Mouse (Mus musculus) right cerebral cortex, postnatal 4 days (tissue): ENCODE measurements around the gene Foxred2.
A peak's percentile ranks its signal among the peaks of the same experiment; 100 is the strongest.

Experiments
- DNase-seq: peaks from one replicate; pipeline ENCODE4 v3.0.0-alpha.2; 2022

Gene Foxred2

DNA sequence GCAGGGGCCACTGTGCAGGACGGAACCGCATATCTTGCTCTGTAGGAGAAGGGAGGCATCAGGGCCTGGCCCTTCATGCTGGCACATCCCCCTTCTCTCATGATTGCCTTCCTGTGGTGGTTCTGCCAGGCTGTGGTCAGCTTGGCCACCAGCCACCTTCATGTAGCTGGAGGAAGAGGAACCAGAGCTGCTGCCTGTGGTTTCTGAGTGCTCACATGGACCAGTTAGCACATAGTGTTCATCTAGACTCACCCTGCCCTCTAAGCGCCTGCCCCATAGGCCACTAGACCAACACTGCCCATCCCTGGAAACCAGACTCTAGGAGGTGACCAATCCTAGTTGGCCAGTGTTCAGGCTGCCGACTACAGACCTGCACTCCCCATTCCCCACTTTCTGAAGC is 10.8 kb downstream of the Foxred2 start:
- no peak for DNase-seq

DNA sequence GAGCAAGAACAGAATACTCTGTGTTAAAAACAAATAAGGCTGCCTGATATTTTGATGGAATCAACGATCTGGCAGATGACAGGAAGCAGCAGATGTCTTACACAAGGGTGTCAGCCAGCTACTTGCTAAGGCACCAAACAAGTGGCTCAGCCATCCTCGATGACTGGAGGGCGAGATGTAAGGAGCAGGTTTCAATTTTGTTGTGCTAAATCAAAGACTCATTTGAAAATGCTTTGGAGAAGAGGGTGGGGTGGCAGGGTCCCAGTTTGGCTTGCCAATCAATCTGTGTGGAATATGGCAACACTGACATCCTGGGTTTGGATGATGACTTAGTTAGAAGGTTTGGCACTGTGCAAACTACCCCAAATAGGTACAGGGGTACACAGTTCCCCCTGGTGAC is 15.0 kb downstream of the Foxred2 start:
- no peak for DNase-seq

DNA sequence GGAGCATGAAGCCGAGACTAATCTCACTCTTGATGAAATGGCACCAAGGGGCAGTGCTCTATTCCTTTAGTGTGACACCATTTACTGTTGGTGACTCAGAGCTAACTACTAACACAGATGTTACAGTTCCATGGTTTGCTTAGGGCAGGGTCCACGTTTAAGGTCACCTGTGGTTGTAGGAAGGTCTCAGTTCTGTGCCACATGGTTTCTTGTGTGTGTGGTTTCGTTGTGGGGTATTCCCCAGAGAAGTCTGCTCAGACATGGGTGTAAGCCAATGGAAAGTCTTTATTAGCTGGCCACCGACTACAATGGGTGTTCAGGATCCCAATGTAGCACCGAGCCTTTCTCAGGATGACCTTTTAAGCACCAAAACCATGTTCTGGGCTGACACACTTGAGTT is 18.0 kb downstream of the Foxred2 start:
- no peak for DNase-seq

DNA sequence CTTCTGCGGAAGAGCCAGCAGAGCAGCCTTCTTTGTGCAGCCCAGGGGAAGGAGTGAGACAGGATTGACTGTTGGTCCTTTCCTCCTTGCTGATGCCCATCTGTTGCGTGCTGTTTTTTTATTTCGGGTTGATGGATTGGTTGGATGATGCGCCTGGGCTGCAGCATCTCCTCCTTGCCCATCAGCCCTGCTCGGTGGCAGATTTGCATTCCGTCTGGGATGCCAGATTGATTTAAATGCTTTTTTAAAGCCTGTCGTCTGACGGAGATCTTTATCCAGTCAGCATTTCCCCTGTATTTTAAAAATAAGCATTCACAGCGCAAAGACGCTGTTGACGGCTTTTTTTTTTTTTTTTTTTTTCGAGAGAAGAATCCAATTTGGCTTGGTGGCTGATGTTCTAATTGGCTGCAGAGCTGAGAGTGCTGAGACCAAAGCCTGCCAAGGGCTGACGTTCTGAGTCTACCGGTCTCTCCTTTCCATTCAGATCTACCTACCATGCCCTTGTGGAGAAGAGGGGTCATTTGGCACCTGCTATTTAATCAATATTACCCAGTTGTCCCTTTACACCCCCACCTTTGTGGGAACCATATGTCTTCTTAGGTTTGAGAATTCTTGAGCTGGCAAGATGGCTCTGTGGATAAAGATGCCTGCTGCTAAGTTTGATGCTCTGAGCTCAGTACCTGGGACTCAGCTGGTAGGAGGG is 20.7 kb downstream of the Foxred2 start:
- DNase-seq = peak; percentile 41

DNA sequence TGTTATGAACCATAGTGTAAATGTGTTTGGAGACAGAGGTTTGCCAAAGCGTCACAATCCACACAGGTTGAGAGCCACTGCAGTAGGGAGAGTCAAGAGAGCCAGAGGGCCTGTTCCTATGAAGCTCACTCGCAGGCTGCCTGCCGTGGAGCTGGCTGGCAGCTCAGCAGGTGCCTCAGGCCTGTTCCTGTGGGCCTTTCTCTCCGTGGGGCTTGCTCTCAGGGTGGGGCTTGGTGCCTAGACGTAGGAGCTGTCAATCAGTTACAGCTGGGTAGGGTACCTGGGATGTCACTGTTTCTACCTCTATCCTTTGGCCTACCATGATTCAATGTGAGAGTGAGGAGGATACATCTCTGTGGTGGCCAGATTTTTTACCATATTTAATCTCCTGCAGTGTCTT is 21.6 kb downstream of the Foxred2 start:
- no peak for DNase-seq

DNA sequence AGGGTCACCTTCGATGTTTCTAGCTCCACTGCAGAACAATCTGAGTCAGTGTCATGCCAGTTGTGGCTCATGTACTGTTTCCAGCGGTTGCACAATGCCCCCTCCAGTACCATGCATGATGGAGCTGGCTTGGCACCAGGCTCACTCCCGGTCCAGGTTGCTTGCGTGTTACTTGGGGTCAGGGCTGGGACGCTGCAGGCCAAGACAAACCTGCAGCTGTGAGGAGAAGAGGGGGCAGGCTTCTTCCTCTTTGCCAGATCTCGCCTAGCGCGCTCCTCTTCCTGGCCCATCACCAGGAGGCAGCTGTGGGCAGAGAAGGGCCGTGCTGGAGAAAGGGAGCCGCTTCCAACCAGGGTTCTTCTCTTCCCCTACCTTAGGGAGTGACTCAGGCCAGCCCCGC is 22.2 kb downstream of the Foxred2 start:
- DNase-seq = peak; percentile 33

DNA sequence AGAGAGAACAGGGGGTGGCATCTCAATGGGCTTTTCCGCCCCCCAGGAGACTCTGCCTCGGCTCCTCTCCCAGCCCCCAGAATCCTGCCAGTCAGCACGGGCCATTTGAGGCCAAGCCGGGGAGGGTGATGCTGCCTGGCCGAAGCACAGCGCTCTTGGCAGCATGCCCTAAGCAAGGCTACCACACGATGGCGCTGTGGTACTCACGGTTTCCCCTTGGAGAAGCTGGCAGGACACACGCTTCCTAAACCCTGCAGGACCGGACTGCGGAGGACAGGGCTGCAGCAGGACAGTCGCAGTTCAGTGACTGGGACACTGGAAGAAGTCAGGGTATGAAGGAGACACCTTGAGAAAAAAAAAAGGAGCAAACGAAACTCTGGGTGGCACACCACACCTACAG is 22.8 kb downstream of the Foxred2 start:
- peak; percentile 99 for DNase-seq

DNA sequence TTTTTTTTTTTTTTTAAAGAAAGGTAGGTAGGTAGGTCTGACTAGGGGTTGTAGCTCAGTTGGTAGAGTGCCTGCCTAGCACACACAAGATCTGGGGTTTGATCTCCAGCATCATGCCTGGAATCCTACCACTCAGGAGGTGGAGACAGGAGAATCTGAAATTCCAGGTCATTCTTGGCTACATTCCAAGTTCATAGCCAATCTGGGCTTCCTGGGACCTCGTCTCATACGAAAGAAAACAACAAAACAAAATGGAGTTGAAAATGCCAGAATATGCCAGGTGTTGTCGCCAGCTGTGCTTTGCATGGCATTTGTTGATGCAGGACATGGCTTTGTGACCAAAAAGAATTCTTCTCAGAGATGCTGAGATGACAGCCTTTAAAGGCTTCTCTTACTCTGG is 23.3 kb downstream of the Foxred2 start:
- DNase-seq = no peak

DNA sequence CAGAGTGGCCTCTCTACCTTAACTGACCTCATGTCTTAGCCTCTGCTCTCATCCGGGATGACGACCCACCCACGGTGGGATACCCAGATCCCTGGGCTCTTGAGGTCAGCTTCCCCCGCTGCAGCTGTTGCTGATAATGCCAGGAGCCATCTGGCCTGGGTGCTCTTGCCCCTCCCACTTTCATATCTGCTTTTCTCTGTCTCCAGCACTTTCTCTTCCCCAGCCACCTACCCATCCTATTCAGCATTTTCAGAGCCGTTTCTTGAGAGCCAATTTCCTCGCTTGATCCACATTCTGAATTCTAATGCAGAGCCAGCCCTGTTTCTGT is 24.9 kb downstream of the Foxred2 start:
- no peak for DNase-seq

DNA sequence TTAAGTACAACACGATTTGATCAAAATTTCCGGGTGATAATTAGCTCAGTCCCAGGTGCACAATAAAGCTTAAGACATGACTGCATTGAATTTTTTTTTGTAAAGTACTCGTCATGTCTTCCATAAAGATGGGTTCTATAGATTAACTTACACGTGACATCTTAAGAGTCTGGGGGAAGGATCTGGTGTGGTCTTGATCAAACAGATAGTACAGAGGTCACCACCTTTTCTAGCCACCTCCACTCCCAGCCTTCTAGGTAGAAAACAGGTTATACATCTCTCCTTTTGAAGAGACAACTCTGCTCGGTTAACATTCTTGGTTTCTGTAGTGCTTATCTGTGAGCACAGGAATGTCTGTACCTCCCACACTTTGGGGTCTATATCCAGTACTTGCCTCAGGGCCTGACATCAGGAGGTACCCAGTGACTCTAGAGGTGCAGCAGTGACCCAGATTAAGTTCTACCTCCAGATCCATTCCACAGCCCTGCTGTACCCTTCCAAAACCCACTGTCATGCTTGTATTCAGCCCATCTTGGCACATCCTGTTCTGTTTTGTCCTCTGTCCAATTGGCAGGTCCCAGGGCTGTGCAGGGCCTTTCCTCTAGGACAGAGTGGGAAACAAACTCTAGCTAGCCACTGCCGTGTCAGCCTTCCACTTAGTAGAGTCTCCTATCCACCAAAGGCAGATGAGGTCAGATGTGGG is 25.4 kb downstream of the Foxred2 start:
- DNase-seq = no peak

DNA sequence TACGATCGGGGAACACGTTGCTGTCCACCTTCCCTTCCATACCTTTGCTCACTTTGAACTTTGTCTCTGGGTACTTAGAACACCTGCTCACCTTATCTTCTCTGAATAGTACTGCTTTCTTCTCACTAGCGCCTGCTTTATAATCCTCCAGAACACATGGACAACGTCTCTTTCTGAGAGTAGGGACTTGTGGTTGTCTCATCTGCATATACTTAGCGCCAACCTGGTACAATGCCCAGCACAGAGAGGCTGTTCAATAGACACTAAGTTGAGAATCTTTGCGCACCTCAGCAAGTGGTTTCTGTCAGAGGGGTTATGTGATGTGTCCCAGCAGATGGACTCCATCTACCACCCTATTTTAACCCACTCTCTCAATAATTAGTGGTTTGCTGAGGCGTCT is 26.7 kb downstream of the Foxred2 start:
- no peak for DNase-seq

DNA sequence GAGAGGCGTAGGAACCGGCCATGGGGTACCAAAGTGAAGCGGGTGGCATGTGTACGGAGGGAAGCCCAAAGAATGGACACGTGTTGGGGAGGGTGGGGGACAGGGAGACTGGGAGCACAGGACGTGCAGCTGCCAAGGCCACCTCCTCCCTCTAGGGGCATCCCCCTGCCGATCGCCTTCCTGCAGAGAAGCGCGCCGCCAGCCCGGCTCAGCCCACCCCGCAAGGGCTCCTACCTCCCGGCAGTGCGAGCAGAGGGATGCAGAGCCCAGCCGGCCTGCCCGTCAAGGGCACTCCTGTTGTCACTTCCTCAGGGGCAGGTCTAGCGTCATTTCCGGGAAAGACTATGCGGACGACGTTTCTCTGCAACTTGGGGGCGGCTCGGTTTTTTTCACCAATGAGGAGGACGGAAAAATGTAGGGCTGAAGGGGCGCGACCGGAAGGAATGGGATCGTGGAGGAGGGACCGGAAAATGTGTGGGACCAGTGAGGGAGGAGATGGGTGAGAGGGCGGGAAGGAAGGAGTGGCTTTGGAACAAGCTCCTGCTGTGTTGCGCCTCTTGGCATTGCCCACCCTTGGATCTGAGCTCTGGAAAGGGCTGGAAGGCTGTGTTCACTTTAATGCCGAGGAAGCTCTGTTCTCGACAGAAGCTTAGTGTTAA is 27.7 kb downstream of the Foxred2 start, which contains the start of gene Txn2:
TSS of gene Txn2 (minus strand) at position 334 of the 659 bp plus-strand sequence.
- peak; percentile 86 for DNase-seq

DNA sequence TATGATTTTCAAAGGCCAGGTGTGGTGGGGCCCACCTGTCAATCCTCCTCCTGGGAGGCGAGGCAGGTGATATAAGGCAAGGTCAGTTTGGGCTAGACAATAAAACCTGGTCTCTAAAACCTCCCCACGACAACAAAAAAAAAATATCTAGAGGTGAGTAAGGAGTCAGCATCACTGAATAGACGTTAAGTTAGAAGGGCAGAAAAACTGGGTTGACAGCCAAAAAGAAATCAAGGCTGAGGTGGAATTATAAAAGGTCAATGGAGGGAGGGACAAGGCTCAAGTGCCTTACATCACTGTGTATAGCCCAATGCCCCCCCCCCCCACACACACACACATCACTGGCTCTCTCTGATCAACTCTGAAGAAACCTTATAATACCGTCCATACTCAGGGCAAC is 28.4 kb downstream of the Foxred2 start:
- DNase-seq = no peak

DNA sequence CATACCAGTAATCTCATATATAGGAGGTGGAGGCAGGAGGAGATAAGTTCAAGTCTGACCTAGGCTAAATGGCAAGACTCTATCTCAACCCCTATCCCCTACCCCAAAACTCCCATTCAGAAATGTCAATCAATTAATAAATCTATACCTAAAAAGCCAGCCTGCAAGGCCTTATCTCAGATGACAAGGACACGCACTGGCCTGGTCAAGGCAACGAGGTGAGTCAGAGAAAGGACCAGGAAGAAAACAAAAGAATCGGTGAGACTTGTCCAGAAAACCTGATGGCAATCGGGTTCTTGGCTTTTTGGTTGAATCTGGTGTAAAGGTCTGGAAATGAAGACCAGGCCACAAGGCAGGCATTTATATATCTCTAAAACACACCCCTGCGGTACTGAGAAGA is 29.6 kb downstream of the Foxred2 start:
- DNase-seq = no peak

DNA sequence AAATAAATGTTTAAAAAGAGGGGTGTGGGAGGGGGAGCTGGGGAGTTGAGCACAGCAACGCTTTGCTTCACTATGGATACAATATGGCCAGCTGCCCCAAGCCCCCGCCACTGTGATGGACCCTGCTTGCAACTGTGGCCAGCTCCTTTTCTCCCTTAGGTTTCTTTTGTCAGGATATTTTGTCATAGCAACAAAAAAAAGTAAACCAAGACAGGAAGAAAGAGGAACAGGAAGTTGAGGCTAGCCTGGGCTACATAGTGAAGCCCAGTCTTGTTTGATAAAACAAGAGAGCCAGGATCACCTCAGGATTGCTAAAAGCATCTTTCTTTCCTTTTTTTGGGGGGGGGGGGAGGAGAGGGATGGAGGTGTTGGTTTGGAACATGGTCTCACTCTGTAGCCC is 31.3 kb downstream of the Foxred2 start:
- DNase-seq = no peak

DNA sequence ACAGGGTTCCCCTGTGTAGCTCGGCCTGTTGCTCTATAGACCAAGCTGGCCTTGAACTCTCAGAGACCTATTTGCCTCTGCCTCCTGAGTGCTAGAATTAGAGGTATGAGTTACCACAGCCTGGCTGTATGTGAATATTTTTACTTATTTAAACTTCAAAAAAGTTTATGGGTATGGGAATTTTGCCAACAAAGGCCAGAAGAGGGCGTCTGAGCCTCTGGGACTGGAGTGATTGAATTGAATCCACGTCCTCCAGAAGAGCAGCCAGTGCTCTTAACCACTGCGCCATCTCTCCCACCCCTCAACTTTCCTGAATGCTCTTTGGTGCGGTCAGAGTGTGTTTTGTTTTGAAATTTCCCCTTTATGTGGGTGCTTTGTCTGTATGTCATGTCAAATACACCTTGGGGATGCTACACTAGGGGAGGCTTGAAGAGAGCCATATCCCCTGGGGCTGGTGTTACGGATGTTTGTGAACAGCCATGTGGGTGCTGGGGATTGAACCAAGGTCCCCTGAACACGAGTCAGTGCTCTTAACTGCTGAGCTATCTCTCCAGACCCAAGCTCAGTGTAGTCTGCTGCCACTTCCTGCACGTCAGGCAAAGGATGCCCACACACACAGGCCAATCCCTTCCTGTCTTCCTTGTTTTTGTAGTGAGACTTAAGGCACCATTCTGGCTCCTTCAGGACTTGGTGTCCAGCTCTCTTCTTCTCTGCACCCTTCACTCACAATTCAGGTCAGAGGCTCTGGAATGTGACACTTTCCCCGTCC is 33.1 kb downstream of the Foxred2 start:
- no peak for DNase-seq

DNA sequence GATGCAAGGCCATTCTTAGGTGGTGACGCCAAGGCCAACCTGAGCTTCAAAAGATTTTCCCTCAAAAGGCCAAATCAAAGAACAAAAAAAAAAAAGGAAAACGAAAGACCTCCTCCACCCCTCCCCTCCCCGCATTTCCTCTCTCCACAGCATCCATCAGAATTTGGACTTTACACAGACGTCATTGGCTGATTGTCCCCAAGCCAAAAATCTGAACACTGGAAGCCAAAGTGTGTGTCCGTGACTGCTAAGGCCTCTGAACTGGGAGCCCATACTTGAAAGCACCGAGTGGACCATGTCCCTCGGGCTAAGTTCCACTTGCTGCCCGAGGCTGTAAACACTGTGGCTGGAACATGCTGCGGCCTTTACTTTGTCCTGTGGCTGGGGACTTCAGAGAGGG is 33.8 kb downstream of the Foxred2 start:
- DNase-seq = no peak

DNA sequence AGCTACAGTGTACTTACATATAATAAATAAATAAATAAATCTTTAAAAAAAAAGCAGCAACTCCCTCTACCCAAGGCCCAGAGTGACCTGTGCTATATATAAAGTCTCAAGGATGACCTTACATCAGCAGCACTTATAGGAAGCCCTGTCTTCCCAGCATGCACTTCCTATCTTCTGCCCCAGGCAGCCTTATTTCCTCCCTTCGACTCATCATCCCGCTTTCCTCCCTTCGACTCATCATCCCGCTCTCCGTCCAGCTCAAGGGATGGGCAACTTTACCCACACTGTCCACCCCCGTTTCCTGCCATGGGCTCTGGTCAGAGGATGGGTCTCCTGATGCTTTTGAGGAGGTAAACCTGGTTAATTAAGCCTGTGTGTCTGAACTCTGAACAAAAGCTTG is 34.9 kb downstream of the Foxred2 start:
- DNase-seq = no peak

DNA sequence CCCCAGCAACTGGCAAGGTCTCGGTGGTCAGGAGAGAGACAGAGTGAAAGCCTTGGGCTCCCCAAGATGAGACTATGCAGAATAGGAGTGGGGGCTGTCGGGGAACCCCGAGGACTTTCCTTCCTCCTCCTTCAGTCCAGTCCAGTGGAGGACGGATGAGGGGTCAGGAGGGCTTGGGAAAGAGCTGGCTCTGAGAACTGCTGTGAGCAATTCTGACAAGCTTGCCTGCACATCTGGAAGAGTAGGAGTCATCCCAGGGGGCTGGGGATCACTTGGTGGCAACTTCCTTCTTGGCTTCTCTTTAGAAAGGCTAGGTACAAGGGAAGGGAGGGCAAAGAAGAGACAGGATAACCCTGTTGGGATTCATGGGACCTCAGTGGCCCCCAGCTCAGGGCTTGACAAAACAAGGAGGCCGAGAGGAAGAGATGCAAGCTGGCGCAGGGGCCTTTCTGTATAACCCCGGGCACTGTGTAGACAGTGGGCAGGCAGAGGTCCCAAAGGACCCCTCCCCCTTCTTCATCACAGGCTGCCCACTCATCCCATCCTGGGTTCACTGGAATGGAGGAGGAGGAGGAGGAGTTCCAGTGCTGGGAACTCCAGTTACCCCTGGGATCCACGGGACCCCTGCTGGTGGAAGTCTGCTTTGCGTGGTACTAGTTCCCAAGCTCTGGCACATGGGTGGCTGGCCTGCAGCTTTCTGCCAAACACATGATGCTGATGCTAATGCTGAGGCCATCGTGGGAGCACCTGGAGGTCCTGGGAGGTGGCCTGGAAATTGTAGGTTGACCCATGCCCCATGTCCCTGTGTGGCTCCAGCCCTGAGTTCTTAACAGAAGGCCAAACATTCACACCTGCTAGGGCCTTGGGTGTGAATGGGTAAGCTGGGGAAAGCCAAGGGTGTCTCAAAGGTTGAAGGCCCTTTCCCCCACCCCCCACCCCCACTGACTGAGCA is 35.7 kb downstream of the Foxred2 start:
- DNase-seq = peak; percentile 49

DNA sequence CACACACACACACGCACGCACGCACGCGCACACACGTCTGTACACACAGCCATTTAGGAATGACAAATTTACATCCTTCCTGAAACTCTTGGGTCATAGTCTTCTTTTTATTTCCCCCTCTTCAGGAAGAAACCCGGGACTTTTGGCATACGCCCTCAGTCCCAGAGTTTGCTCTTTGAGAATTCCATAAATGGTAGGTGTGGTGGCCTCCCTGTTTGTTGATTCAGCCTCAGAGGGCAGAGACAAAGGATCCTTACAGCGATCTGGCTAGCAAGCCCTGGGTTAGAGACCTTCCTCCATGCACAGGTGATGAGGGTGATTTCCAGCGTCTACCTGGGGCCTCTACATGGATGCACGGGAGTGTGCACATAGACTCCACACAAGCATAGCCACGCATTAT is 37.1 kb downstream of the Foxred2 start:
- DNase-seq = no peak

DNA sequence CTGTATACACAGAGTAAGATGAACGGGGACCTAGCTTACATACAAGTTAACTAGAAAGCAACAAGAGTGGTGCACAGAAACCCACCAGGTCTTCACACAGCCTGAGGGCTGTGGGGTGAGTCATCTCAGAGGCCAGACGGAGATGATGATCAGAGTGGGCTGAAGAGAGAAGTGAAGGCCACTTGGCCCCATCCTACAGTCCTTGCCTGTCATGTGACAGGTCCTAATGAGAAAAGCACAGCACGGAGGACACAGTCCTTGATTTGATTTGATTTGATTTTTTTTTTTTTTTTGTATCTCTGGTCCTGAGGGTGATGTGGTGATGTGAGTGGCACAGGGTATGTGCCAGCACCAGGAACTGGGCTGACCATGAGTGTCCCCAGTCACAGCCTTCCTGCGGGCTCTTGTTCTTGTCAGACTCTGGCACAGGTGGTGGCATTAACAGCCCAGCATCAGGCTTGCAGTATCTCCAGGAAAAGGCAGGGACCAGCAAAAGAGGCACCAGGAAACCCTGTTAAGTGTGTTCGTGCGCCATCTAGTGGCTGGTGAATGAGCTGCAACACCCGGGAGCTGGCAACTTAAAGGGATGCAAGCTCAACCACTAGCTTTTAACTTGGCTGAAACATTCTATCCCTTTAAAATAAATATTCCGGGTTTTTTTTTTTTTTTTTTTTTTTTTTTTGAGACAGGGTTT is 39.5 kb downstream of the Foxred2 start:
- DNase-seq = peak; percentile 92

DNA sequence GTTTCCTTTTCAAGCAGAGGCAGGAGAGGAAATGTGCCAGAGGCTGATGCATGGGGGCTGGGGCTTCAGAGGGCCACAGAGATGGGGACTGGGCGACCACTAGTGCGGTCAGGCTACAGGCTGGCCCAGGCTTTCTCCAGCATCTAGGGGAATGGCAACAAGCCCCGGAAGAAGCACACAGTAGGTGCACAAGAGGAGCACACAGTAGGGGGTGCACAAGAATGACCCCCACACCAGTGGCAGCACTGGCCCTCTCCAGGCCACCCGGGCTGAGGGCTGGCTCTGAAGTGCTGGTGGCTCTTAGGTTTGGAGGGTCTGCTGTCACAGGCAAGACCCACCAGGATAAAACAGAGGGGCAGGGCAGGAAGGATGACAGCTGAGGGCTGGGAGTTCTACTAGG is 41.2 kb downstream of the Foxred2 start:
- no peak for DNase-seq
